Mouse (Mus musculus): ENCODE measurements around the gene Dpf3. TPM values are rescaled to one million over a fixed set of nuclear protein-coding genes. Genes with fewer than 3 reads are reported as not detected.

Dpf3 gene
- polyA plus RNA-seq, 2 experiments from 2014 or later, result 0.58 TPM; not detected in 1

DNA sequence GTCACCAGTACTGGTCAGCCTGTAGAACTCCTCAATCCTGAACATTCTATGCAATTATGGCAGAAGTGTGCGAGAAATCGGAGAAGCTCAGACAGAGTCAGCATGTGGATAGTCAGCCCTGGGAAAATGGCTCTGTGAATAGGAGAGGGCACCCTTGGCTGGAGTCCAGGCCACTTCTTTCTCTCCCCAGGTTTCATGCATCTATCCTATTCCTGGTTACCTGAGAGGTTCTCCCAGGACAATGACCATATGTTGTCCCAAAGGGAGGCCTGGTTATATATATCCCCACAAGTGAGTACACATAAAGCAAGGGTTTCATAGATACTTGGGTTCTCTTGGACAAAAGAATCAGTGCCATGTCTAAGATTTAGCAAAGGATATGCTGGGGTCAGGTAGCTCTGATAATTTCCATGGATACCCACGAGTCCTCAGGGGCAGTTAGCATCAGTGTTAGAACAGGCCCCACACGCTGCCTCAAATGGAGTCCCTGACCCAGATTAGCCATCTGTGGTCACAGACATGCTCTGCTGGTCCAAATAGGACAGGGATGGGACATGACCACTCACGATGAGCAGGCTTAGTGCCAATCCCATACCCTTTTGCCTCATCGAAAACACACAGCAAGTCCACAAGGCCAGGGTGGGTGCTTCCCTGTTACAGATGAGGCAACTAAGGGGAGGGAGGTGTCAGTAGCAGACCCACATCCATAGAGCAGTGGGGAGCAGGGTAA is 203.8 kb downstream of the Dpf3 start:
- ATAC-seq, result no peak

DNA sequence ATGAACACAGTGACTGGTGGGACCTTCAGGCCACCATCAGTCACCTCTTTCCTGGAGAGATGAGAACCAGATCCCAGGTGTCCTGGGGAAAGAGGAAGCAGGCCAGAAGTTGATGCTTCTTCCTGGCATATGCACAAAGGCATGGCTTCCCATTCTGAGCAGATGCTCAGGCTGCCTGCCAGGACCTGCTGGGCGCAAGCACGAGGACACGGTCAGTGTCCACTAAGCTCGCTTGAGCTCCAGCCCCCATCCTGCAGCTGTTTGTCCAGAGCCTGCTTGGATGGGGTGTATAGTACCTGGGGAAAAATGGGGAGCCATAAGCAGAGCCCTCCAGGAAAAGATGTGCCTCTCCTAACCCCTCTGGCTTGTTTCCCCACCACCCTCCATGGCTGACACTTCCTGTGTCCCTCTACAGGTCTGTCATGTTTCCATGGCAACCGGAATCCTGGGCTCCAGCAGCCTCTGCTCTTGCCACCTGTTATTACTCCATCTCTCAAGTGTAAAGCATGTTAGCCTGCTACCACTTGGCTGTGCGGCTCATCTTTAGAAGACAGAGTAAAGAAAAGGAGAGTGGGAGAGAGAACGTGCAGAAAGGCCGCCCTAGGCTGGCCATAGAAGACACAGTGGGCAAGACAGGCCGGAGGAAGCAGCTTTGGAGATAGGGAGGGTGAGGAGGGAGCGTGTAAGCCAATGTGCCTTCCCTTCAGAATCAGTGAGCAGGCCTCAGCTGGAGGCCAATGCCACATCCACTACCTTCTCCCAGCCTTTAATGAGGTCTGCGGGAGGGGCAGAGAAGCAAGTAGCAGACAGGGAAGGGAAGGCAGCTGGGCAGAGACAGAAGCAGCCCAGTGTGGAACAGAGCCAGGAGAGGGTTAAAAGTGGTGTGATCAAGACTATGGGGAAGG is 209.7 kb downstream of the Dpf3 start:
- no peak for ATAC-seq

DNA sequence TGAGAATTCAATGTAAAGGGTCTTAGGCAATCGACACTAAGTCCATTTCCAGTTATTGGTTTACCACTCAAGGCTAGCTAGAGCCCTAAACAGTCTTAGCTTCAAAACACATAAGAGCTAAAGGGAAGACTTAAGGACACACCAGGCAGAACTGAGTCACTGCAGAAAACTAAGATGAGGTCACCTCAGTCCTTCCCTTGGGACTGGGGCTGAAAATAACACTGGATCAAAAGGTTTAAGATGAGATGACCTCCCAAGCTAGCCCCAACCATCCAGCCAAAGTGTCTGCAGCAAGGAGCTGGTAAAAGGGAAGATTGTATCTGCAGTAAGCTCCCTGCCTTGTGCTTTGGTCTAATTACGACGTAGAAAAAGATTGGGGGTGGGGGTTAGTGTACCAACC is 216.3 kb downstream of the Dpf3 start:
- ATAC-seq, result no peak

DNA sequence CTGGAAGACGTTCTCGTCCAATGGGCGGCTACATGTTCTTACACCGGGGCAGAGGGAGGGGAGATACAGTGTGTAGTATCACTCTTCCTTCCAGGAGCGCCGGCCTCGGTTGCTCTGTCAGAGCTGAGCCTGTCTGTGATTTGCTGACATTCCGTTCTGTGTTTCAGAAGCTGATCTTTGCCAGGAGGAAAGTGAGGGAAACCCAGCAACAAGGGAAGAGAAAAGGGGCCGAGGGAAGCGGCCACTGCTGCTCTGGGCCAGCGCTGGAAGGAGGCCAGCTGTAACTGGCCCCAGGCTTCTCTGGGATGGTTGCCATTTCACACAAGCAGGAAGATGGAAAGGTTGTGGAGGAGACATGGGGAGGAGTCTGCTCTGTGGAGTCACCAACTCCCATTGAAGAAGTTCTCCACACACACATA is 219.0 kb downstream of the Dpf3 start:
- ATAC-seq, result no peak

DNA sequence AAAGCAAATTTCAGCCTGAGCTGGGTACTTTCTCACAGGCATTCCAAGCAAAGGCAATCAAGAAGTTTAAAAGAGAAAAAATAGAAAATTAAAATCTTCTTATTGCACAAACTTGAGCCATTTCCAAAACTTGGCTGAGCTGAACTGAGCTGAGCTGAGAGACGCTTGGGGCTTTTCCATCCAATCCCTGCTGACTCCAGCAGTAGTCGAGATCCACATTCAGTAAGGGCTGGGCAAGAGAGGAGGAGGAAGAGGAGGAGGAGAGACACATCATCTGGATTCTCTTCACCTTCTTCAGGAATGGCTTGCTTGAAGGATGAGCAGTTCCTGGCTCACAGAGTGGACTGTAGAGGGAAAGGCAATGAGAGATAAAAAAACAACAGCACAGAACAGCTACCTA is 227.0 kb downstream of the Dpf3 start:
- no peak for ATAC-seq

DNA sequence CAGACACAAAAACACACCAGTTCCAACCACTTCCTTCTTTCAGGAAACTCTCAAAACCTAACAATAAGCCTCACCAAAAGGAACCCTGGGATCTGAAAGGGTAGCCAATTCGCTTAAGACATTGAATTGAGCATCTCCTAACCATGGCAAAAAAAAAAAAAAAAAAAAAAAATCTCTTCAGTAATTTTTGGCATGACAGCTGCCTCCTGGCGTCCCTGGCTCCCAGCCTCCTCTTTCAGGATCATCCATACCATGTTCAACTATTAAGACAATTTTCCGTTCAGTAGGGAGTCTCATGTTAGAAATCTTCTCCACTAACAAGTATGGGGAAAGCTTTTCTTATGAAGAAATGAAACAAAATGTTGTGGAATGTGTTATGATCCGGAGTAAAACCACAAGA is 233.1 kb downstream of the Dpf3 start:
- ATAC-seq, result no peak

DNA sequence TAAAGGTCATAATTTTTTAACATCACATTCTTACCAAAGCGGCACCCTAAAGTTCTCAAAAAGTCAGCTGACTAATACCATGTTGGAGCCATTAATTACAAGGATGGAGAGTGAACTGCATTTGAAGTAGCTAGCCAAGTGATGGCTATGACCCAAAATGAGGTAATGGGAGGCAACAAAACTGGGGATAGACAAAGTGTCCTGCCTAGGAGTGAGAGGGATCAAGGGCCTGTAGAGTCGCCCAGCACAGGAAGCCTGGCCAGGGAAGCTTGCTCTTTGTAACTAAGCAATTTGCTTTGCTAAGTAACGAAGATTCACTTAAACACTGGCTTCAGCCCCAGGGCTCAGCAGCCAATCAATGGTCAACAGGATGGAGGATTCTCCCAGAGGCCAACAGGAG is 238.4 kb downstream of the Dpf3 start:
- ATAC-seq, result no peak

DNA sequence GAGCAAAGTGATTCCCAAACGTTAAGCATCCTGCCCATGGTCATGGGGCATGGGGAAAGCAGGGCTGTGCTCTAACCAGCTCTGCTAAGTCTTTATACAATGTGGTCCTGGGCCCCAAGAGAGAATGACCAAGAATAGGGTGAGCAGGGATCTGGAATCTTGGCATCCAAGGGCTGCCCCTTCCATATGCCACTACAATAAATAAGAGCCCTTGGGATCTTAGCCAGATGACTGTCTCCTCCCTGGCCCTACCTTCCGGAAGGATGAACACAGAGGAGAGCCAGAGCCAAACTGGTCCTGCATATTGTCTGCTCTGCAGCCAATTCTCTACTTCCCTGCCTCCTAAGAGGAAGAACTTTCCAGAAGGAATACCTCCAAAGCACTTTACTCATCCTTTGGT is 238.9 kb downstream of the Dpf3 start:
- ATAC-seq, result no peak

DNA sequence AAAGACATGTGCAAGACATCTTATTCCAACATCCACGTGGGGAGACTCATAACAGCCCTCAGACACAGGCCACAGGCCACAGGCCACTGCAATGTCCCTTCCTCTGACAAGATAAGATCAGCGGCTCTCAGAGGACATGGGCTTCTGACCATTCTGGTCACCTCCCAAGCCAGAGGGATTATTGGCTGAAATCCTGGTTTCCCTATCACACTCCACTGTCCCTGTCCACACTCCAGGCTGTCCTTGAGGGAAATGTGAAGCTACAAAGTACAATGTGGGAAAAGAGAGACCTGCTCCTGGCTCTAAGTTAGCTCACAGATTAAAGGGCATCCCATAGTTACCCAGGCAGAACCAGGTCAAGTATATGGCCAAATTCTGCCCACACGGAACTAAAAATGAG is 239.8 kb downstream of the Dpf3 start:
- ATAC-seq, result no peak

DNA sequence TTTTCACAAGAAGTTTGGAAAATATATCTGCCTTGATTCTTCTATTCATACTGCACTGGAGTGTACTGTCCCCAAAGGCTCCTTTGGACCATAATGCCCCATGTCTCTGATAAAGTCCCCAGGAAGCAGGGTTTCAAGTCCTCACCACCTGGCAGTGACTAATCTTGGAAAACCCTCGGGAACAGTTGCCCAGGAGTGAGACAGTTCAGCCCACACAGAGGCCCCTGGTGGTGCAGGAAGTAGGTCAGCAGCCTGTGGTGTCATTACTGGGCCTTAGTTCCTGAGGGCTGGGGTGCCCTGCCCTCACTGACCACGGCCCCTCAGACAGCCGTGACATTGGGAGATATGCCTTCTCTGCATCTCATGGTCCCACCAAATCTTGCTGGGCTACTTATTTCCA is 246.5 kb downstream of the Dpf3 start:
- ATAC-seq, result no peak

DNA sequence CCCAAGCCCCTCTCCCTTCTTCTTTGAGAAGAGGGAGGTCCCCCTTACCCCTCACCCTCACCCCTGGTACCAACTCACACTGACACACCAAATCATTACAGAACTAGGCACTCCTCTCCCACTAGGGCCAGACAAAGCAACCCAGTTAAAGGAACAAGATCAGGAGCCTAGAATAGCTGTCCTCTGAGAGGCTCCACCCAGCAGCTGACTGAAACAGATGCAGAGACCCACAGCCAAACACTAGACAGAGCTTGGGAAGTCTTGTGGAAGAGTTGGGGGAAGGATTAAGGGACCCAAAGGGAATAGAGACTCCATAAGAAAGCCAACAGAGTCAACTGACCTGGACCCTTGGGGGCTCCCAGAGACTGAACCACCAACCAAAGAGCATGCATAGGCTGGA is 246.9 kb downstream of the Dpf3 start:
- ATAC-seq, result no peak

DNA sequence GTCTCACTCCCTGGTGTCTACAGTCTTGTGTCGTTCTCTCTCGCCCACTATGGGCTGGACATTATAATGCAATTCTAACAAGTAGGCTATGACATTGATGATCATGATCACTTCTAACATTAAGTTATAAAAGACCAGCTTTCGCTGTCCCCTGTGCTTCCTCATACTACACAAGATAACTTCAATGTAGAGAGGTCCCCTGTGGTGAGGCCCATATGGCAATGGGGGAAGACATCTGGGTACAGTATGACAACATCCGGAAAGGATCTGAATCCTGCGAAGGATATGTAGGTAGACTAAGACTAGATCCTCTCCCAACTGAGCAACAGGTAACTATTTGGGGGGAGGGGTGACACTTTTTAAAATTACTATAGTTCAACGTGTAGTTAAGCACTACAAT is 251.7 kb downstream of the Dpf3 start:
- no peak for ATAC-seq

DNA sequence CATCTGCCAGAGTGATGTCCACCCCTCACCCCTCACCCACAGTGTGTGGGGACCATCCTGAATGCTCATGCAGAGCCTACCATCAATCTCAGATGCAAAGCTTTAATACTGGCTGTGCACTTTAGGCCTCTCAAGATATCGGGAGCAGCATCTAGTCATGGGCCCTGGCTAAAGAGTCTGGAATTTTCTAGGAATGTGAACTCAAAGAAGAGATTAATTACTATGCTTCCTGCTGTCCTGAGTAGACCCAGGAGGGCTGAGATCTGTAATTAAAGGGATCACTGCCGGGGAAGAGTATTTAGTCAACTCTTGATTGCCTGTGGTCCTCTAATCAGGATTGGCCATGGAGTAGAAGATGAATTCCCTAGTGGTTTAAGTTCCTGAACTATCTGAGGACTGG is 252.5 kb downstream of the Dpf3 start:
- no peak for ATAC-seq

DNA sequence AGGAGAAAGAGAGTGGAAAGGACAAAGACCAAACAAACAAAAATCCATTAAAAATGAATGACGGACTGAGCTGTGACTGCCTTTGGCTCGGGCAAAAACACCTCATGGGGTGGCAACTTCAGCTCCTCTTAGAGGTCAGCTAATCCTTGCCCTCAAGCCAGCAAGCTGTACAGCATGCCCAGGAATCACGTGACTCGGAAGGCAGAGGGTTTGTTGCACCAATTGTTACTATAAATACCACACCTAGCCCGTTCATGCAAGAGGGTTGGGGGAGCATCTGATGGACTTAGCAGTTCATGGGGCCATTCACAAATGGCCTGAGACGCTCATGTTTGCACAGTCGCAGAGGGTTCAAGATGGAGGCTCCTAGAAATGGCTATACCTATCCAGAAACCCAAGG is 253.9 kb downstream of the Dpf3 start:
- no peak for ATAC-seq

DNA sequence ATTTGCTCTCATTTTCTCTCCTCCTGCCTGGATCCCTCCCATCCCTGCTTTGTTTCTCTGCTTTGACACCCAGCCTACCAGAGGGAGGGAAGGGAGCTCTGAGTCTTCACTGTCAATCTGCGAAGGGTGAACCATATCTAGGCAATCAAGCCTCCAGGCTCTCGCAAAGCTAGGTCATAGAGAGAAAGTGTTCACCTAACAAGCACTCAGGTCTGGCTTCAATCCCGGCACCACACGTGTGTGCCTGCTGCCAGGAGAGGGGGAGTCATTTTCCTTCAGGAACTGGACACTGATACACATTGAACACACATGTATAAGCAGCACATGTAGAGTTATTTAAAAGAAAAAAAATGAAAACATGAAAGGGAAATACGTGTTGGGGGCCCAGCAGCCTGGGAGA is 254.6 kb downstream of the Dpf3 start:
- no peak for ATAC-seq

DNA sequence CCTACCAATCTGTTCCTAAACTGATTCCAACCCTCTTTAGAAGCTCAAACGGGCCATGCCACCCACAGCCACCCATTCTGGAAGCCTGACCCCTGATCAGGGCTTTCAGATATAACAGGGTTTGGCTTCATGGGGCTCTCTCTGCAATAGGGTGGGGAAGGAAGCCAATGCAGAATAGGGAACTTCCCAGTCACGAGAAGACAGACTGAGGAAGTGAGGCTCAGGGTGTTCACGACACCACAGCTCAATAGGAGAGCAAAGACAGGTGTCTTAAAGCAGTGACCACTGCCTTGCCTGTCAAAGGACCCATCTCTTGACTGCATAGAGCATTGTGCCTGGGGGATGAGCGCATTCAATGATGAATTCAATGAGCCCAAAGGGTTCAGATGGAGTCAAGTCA is 256.3 kb downstream of the Dpf3 start:
- ATAC-seq, result no peak

DNA sequence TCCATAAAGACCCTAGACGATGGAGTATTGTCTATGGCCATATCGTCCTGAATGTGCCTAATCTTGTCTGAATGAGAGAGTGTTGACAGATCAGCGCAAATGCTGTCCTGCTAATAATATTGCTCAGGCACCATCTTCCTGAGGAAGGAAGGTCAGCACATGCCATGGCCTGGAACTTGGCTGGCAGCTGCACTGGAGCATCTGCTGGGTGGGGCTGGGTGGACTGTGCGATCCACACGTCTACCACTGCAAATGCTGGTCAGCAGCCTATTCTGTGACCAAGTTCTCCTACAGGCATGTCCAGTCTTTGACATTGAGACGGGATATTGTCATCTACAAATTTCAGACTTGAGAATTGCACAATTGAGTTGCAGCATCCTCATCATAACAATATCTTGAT is 257.8 kb downstream of the Dpf3 start:
- no peak for ATAC-seq

DNA sequence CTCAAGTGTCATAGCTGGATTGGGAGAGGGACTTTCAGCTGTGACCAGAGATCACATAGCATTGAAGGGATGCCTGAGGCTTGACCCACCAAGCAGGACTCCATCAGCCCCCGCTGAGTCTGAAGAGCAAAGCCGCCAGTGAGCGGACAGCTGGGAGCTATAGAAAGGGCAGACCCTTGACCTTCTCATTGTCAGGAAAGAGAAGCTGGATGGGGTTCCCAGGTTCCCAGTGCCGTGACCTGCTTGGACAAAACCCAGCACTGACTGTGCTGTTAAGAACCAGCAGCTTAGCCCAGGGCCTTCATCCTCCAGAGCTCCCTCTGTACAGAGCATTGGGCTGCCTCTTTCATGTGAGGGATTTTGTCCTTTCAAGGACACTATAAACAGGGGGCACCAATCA is 260.5 kb downstream of the Dpf3 start:
- ATAC-seq, result no peak

DNA sequence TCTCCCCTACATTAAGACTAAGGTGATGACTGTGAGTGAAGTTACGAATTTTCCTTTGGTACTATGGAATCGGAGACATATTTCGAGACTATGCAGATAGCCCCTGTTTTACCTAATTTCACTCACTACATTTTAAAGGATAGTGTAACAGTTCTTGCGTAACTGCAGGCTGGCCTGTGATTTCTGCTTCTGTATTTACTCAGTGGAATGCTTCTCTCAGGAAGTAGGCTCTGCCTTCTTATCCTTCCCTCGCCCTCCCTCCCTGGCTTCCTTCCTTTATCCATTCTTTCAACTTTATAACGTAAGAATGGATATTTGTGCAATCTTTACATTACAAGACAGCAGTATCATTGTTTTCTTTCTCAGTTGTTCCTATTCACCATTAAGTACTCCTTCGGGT is 266.6 kb downstream of the Dpf3 start:
- ATAC-seq, result no peak

DNA sequence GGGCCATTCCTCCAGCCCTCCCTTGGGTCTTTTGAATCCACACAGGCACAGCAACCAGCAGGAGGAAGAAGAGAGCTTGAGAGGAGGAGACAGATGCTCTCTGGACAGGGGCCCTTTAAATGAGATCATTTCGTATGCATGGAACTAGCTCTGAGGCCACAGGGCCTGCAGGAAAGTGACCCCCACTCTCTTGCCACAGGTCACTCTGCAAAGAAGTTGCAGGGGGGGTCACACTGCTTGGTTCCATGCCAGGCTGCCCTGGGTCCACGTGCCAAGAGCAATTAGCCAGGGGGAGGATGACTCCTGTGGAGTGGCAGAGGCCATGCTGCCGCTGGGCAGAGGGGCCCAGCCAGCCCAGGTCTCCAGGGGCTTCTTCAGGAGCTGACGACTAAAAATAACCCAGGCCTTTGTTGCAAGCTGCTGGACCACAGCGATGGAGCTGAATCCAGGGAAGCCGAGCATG is 273.6 kb downstream of the Dpf3 start:
- no peak for ATAC-seq

DNA sequence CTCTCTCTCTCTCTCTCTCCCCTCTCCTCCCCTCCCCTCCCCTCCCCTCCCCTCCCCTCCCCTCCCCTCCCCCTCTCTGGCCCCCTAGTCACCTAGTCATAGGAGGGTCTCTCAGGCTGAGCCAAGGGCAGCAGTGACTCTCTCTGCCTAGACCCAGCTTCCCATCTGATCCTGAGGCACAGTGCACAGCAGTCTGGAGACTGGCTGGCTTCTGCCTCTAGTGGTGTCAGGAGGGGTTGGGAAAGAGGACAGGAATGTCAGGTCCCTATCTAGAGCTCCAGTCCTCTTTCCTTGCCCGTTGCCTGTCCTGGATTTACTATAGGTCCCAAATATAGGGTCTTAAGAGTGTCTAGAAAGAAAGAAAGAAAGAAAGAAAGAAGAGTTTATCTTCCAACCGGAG is 275.5 kb downstream of the Dpf3 start:
- no peak for ATAC-seq

DNA sequence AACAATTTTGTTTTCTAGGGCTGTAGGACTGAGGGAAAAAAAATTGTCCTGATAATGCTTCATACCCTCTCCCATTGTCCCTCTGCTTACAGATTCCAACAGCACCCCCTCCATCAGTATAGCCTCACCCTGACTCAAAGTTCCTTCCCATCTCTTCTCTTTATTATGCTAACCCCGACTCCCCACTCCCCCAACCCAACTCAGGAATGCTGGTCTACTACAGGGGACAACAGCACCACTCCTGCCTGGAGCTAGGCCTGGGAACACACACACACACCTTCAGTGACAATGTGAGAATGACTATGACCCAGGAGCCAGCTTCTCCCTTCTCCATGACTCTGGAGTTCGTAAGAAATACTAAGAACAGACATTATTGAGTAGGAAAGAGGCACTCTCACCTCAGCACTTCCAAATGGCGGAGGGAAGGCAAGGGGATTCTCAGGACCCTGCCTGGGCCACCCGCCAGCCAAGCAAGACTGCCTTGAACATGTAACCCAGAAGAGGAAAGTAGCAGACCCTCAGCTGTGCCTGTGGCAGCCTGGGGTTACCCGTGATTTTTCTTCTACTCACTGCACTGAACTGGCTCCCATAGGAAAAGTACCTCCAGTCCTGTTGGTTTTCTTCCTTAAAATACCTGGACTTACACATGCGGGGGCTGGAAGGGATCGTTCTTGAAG is 276.2 kb downstream of the Dpf3 start:
- ATAC-seq, result no peak

DNA sequence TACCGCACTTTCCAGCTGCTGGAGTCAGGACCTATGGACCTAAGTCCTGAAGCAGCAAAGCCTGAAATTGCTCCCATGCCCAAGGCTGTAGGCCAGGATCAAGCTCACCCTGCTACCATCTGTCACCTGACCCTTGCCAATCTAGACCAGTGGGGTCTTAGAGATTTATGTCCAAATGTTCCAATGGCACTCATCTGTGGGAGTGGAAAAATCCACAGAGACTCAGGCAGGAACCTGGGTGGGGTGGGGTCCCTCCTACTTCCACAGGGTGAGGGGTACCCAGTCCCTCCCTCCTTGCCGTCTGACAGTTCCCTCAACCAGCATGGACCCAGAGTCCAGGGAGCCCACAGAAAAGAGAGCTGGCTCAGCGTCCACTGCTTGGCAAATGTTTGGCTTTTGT is 276.8 kb downstream of the Dpf3 start:
- ATAC-seq, result no peak

DNA sequence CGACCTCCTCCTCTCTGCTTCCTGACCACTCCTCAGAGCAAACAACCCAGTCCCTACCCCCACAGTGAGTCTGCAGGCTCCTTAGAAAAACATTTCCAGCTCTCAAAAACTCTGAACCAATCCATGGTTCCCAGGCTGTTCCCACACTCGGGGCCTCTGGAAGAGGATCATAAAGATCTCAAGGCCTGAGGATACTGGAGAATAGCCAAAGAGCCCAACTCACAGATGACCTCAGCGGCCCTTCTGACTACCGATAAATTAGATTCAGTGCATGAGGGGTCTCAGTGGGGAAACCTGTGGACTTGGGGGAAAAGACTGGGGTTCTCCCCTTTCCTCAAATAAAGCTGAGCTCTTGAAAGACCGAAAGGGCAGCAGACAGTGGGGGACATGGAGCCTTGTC is 277.2 kb downstream of the Dpf3 start:
- ATAC-seq, result no peak

Data from CD4-positive, CD25-positive, alpha-beta regulatory T cell, adult 4 months (primary cell).